Mouse (Mus musculus): ENCODE measurements at regions not wholly inside any gene's neighbourhood (a gene's known extent, or its start where the extent isn't known, plus 50 kb on each side); places are given as distances from the start of the nearest gene placed in this dataset.

DNA sequence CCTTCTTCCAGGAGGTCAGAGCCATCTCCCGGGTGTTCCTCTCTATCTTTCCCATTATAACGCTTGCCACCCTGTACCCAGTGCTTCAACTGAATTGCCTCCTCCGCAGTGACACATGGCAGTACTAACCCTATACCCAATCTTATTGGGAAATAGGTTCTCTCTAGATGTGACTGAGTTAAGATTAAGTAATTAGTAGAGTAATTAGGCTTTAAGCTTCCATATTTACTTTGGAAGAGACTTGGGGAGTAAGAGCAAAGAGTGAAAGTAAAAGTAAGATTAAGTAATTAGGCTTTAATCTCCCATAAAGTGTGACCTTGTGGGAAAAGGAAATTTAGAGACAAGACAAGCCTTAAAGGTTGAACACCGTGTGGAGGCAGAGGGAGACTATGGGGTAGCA, 148.7 kb upstream of the Prok2 start:
- Histone ChIP-seq H3K36me3 (no peaks in the 10 kb centered on the region), H3K27me3 (peaks cover 5% of the 10 kb centered on the region; the same call in 1 of the 2 replicates), H3K27ac (no peak overlapping the region), H3K4me3 (no peak overlapping the region), H3K9ac (no peak overlapping the region), H3K4me2 (replicated peaks) (no peak overlapping the region), H3K4me1 (no peaks in the 10 kb centered on the region), H3K9me3 (no peaks in the 10 kb centered on the region)
- ATAC-seq (ENCODE audit: insufficient number of reproducible peaks, insufficient read depth, low FRiP score, low TSS enrichment): no peak
- WGBS: 80% methylated on average over 4 of the region's 4 CpGs

DNA sequence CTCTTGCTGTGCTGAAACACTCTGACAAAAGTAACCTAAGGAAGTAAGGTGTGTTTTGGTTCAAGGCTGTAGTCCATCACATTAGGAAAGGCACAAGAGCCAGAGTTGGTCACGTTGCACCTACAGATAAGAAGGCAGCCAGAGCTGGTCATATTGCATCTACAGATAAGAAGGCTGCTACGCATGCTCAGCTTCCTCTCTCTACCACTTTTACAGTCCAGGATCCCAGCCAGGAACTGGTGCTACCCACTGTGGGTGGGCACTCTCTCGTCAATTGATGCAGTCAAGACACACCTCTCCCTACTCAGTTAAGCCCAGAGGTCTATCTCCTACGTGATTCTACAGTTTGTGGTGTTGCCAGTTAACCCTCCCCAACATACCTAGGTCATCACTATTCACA, 147.8 kb upstream of the Prok2 start:
- Histone ChIP-seq H3K9ac (no peak overlapping the region), H3K27me3 (no peaks in the 10 kb centered on the region), H3K9me3 (no peaks in the 10 kb centered on the region), H3K4me3 (no peak overlapping the region), H3K4me2 (replicated peaks) (no peak overlapping the region), H3K36me3 (no peaks in the 10 kb centered on the region), H3K4me1 (no peaks in the 10 kb centered on the region), H3K27ac (no peak overlapping the region)
- WGBS: 79% methylated on average over 4 of the region's 4 CpGs
- no peak for ATAC-seq (ENCODE audit: insufficient number of reproducible peaks, insufficient read depth, low FRiP score, low TSS enrichment)

DNA sequence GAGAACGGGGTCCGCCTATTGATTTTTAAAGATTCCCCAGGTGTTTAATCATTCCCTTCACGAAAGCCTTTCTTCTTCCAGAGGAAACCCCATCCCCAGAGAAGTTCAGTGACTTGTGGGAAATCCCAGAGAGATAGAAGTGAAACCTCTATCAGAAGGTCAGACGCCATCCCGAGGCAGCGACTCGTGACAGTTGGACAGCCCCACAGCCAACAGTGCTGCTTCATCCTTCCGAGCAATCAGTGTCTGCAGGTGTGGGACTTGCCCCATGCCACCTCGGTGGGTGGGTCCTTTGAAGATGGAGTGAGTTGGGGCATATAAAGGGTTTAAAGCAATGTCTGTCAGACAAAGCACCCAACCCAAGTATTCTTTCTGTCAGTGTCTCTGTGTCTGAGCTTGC, 139.9 kb upstream of the Prok2 start:
- no peaks in the 10 kb centered on the region for H3K36me3 ChIP-seq
- no peak overlapping the region for H3K4me3 ChIP-seq
- no peak overlapping the region for H3K9ac ChIP-seq
- no peak overlapping the region for H3K4me2 ChIP-seq (replicated peaks)
- no peak for ATAC-seq (ENCODE audit: insufficient number of reproducible peaks, insufficient read depth, low FRiP score, low TSS enrichment)
- H3K27ac ChIP-seq: no peak overlapping the region
- 81% methylated on average over 9 of the region's 9 CpGs for WGBS
- H3K27me3 ChIP-seq: no peaks in the 10 kb centered on the region
- no peaks in the 10 kb centered on the region for H3K9me3 ChIP-seq
- H3K4me1 ChIP-seq: no peaks in the 10 kb centered on the region

DNA sequence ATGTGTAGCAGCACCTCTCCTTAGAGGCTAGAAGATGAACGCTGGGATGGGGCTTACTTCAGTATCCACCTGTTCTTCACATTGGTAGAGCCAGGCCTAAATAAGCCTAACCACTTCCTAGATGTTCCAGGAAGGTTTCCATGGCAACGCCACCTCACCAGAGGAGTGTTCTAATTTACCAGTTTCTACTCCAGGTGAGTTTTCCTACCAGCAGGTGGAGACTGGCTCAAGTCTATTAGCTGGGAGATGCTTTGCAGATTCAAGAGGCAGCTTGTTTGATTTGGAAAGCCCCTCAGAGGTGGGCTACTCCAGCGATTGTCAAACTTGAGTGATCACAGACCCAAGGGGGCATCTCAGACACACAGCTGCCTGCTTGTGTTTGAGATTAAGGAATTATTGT, 138.8 kb upstream of the Prok2 start:
- no peaks in the 10 kb centered on the region for H3K9me3 ChIP-seq
- H3K9ac ChIP-seq: no peak overlapping the region
- H3K4me3 ChIP-seq: no peak overlapping the region
- no peaks in the 10 kb centered on the region; the same call in 1 of the 2 replicates for H3K4me1 ChIP-seq
- no peak overlapping the region for H3K27ac ChIP-seq
- H3K36me3 ChIP-seq: no peaks in the 10 kb centered on the region
- ATAC-seq (ENCODE audit: insufficient number of reproducible peaks, insufficient read depth, low FRiP score, low TSS enrichment): no peak
- whole genome bisulfite sequencing: 54% methylated on average over 3 of the region's 3 CpGs
- no peaks in the 10 kb centered on the region for H3K27me3 ChIP-seq
- no peak overlapping the region for H3K4me2 ChIP-seq (replicated peaks)

DNA sequence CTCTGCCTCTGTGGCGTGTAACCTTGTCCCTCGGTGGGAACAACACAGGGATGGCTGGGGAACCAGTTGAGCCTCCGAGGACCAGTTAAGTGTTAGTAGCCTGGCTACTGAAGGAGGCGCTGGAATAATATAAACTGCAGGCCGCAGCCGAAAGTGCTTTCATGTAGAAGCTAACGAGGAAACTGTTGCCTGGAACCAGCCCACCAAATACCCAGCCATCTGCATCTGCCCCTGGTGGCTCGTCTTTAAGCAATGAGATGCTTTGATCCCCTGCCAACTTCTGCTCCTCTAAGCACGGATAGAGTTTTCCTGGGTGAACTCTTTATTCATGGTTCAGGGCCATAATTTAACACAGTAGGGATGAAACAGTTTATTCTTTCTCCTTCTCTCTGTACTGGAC, 137.2 kb upstream of the Prok2 start:
- Histone ChIP-seq H3K9ac (no peak overlapping the region), H3K27me3 (no peaks in the 10 kb centered on the region), H3K4me2 (replicated peaks) (no peak overlapping the region), H3K9me3 (no peaks in the 10 kb centered on the region), H3K4me3 (no peak overlapping the region), H3K36me3 (no peaks in the 10 kb centered on the region), H3K27ac (no peak overlapping the region), H3K4me1 (no peaks in the 10 kb centered on the region; the same call in 1 of the 2 replicates)
- WGBS: 53% methylated on average over 9 of the region's 9 CpGs
- ATAC-seq (ENCODE audit: insufficient number of reproducible peaks, insufficient read depth, low FRiP score, low TSS enrichment): no peak

DNA sequence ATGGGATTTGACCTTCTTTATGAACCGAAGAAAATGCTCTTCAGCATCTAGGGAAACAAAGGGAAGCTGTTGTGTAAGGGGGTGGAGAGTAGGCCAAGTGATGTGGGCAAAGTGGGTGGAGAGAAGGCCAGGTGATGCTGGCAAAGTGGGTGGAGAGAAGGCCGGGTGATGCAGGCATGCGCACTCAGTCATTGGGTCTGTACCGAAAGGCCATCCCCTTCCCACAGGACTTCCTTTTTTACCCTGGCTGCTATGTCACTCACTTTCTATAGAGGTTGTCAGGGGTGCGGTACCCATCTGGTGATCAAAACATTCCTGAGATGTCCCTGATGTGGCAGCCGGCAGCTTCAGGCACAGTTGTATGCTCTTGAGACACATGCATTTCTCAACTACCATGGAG, 131.2 kb upstream of the Prok2 start:
- H3K9ac ChIP-seq: no peak overlapping the region
- H3K36me3 ChIP-seq: no peaks in the 10 kb centered on the region
- no peak for ATAC-seq (ENCODE audit: insufficient number of reproducible peaks, insufficient read depth, low FRiP score, low TSS enrichment)
- H3K4me3 ChIP-seq: no peak overlapping the region
- no peaks in the 10 kb centered on the region for H3K27me3 ChIP-seq
- no peak overlapping the region for H3K4me2 ChIP-seq (replicated peaks)
- WGBS: 83% methylated on average over 6 of the region's 6 CpGs
- H3K27ac ChIP-seq: no peak overlapping the region
- no peaks in the 10 kb centered on the region for H3K9me3 ChIP-seq
- H3K4me1 ChIP-seq: no peaks in the 10 kb centered on the region; the same call in 1 of the 2 replicates

DNA sequence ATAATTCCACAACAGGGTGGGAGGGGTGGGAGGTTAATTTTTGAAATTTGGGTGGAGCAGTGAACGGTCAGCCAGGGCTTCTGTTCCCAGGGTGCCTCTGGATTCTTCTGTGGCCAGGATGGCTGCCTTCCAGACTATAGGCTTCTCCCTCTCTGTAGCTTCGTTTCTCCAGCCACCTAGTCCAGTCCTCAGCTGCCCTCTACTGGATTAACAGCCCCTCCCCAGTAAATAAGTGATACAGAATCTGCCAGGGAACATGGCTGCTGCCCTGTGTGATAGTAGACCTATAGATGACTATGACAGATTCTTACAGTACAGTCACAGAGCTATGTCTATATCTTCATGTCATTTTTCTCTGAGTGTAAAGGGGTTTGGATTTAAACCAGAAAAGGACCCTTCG, 127.5 kb upstream of the Prok2 start:
- Histone ChIP-seq H3K9me3 (no peaks in the 10 kb centered on the region), H3K27me3 (no peaks in the 10 kb centered on the region), H3K4me2 (replicated peaks) (no peak overlapping the region), H3K4me3 (no peak overlapping the region), H3K36me3 (no peaks in the 10 kb centered on the region), H3K27ac (no peak overlapping the region), H3K9ac (no peak overlapping the region), H3K4me1 (no peaks in the 10 kb centered on the region)
- WGBS: 37% methylated on average over 3 of the region's 3 CpGs
- ATAC-seq (ENCODE audit: insufficient number of reproducible peaks, insufficient read depth, low FRiP score, low TSS enrichment): no peak

DNA sequence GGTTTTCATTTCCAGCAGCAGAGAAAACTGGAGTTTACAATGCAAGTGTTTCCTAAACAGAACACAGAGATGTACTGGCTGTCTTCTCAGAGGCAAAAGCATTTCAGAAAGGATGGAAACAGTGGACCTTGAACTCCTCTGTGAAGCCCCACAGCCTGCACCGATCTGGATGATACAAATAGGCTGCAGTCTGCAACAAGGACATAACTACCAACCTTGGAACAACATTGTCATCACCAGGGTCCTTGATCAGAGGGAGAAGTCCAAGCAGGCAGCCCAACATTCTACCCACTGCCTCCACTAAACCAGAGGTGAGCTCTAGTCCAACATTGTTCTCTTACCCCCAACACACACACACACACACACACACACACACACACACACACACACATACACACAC, 124.5 kb upstream of the Prok2 start:
- no peaks in the 10 kb centered on the region; the same call in 1 of the 2 replicates for H3K4me1 ChIP-seq
- no peak overlapping the region for H3K4me3 ChIP-seq
- no peak overlapping the region for H3K9ac ChIP-seq
- no peak overlapping the region for H3K27ac ChIP-seq
- no peaks in the 10 kb centered on the region for H3K9me3 ChIP-seq
- ATAC-seq (ENCODE audit: insufficient number of reproducible peaks, insufficient read depth, low FRiP score, low TSS enrichment): no peak
- H3K36me3 ChIP-seq: no peaks in the 10 kb centered on the region
- no peak overlapping the region for H3K4me2 ChIP-seq (replicated peaks)
- WGBS: 65% methylated on average over 1 of the region's 1 CpGs
- H3K27me3 ChIP-seq: no peaks in the 10 kb centered on the region

DNA sequence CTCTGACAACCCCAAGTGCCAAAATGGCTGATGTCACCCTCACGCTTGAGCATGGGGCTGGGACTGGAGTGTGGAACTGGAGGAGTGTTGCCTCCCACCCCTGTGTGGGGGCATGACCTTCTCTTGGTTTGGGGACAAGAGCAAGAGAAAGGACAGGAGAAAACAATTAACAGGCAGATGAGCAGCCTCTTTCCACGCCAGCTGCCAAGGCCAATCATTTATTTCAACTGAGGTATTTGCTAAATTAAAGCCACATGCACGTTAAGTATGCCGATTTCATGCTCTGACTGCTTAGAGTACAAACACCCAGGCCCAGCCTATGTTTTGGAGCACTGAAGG, 119.3 kb upstream of the Prok2 start:
- no peak overlapping the region for H3K4me3 ChIP-seq
- peaks cover 15% of the 10 kb centered on the region for H3K4me1 ChIP-seq
- no peak overlapping the region for H3K9ac ChIP-seq
- ATAC-seq (ENCODE audit: insufficient number of reproducible peaks, insufficient read depth, low FRiP score, low TSS enrichment): peak; percentile 80; the same call in 1 of the 2 replicates
- WGBS: 18% methylated on average over 4 of the region's 4 CpGs
- H3K9me3 ChIP-seq: no peaks in the 10 kb centered on the region
- H3K27me3 ChIP-seq: 0 out of 2 replicates have a peak, but pooled peaks cover 6% of the 10 kb centered on the region
- H3K27ac ChIP-seq: no peak overlapping the region
- H3K4me2 ChIP-seq (replicated peaks): no peak overlapping the region
- no peaks in the 10 kb centered on the region for H3K36me3 ChIP-seq

DNA sequence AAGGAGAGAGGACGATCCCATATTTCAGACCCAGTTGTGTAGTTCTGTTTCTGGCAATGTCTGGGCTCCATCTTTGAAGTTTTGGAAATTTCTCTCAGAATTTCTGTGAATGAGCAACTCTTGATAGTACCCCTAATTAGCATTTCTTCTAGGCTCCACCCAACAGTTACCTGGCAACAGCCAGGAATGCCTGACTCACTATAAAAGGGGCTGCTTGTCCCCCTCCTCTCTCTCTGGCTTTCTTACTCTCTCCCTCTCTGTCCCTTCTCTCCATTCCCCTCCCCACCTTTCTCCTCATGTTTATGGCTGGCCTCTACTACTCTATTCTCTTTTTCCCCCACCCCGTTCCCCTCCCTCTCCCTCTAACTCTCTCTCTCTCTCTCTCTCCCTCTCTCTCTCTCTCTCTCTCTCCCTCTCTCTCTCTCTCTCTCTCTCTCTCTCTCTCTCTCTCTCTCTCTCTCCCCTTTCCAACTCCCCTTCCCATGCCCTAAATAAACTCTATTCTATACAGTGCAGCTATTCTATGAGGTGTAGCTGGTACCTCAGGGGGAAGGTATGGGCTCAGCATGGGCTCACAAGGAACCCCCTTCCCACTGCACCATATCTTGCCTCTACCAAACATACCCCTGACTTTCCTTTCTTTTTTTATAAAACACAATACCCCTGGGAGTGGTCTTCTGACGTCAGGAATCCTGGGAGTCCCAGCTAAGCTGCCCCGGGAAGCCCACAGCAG, 118.7 kb upstream of the Prok2 start:
- ATAC-seq (ENCODE audit: insufficient number of reproducible peaks, insufficient read depth, low FRiP score, low TSS enrichment): 0 out of 2 replicates have a peak, but pooled peaks have one; percentile 43
- Histone ChIP-seq H3K36me3 (no peaks in the 10 kb centered on the region), H3K27me3 (0 out of 2 replicates have a peak, but pooled peaks cover 6% of the 10 kb centered on the region), H3K9me3 (no peaks in the 10 kb centered on the region), H3K4me3 (no peak overlapping the region), H3K4me1 (peaks cover 15% of the 10 kb centered on the region), H3K27ac (no peak overlapping the region), H3K4me2 (replicated peaks) (0 out of 2 replicates have a peak overlapping the region, but pooled peaks have one; percentile 2), H3K9ac (no peak overlapping the region)
- 29% methylated on average over 4 of the region's 4 CpGs for WGBS

DNA sequence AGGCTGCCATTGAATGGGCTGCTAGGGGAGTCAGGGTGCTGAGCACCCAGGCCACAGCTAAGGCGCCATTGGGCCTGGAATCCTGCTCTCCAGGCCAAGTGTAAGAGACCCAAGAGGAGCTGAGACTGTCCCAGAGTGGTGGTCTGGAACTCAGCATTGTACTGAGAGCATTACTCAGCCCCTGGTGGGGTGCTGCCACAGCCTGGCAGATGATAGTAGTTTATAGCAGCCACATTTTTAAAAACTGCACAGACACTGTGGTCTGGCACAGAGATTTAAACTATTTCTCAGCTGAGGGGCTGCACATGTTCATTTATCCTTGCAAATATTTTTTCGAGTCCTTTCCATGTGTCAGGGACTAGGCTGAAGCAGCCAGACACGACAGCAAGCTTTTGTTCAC, 117.3 kb upstream of the Prok2 start:
- Histone ChIP-seq H3K4me2 (replicated peaks) (no peak overlapping the region), H3K4me1 (peaks cover 15% of the 10 kb centered on the region), H3K27me3 (0 out of 2 replicates have a peak, but pooled peaks cover 6% of the 10 kb centered on the region), H3K36me3 (no peaks in the 10 kb centered on the region), H3K4me3 (no peak overlapping the region), H3K27ac (no peak overlapping the region), H3K9ac (no peak overlapping the region), H3K9me3 (no peaks in the 10 kb centered on the region)
- 61% methylated on average over 3 of the region's 3 CpGs for WGBS
- no peak for ATAC-seq (ENCODE audit: insufficient number of reproducible peaks, insufficient read depth, low FRiP score, low TSS enrichment)

DNA sequence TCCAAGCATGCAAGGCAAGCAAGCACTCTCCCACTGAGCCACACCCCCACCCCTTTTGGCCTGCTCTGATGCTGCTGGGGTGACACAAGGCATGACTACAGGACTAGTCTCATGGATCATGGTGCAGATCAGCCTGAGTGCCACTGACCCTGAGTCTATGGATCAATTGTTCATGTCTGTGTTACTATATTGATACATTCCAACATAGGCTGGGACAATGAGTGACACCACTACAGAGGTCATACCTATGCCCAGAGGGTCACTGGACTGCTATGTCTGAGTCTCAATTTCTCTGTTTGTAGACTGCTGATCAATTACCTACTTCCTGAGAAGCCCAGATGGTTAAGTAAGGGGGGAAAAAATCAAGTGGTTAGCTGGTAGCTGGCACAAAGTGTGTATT, 116.5 kb upstream of the Prok2 start:
- 0 out of 2 replicates have a peak, but pooled peaks cover 6% of the 10 kb centered on the region for H3K27me3 ChIP-seq
- H3K4me3 ChIP-seq: no peak overlapping the region
- no peak for ATAC-seq (ENCODE audit: insufficient number of reproducible peaks, insufficient read depth, low FRiP score, low TSS enrichment)
- no peaks in the 10 kb centered on the region for H3K9me3 ChIP-seq
- no peak overlapping the region for H3K9ac ChIP-seq
- H3K36me3 ChIP-seq: no peaks in the 10 kb centered on the region
- H3K4me1 ChIP-seq: peaks cover 15% of the 10 kb centered on the region
- H3K4me2 ChIP-seq (replicated peaks): no peak overlapping the region
- H3K27ac ChIP-seq: no peak overlapping the region
